Mouse (Mus musculus) monocyte, adult 5-6 weeks (primary cell): ENCODE data around the gene Mdn1. TPM values are rescaled to one million over a fixed set of nuclear protein-coding genes. Genes with fewer than 3 reads are reported as not detected.

Source experiments
- ATAC-seq: fragments of 153-309, 156-312 bp; replicated peaks from 2 replicates; pipeline ENCODE4 v1.8.0; 2017; ENCODE audit warnings: mild to moderate bottlenecking; ENCODE audit not compliant: low TSS enrichment, insufficient number of reproducible peaks, severe bottlenecking, poor library complexity, low FRiP score
- total RNA-seq: library from RNA; stranded (forward); fragments of 200-1000, 200-491, 200-594 nt; gene quantifications from 3 replicates; pipeline ENCODE4 v1.2.3, GENCODE M21; 2017

Mdn1 gene
- total RNA-seq, 1 experiment from 2014 or later = 23.4 TPM

DNA sequence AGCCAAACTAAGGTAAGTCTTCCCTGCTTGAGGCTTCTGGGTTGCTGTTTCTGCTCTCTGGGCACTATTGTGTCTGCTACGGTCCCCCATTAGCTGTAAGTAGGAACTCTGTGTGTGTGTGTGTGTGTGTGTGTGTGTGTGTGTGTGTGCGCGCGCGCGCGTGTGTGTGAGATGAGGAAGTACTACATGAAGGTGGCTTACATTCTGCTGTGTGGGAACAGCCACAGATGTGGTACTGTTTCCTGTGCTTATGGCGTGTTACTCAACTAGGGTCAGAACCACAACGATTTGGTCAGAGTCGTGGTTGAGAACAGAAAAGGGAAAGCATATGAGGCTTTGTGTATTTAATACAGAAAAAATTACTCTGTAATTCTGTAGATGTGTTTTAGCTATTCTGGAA lies 111.1 kb downstream of the Mdn1 start:
- ATAC-seq = peak; percentile 95

DNA sequence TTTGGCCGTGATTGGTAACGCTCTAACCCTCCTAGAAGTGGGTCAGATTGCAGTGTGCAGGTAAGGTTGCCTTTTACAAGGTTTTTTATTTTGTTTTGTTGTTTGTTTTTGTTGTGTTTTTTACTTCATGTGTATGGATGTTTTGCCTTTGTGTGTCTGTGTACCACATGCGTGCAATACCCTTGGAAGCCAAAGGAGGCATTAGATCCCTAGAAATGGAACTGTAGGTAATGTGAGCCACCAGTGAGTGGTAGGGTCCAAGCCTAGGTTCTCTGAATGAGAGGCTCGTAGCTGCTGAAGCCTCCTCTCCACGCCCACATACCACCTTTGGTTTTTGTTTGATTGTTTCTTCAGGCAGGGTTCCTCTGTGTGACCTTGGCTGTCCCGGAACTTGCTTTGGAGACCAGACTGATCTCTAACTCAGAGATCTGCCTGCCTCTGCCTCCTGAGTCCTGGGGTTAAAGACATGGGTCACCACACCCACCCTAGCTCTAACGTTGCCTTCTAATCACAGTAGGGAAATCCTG lies 113.4 kb downstream of the Mdn1 start:
- no peak for ATAC-seq

DNA sequence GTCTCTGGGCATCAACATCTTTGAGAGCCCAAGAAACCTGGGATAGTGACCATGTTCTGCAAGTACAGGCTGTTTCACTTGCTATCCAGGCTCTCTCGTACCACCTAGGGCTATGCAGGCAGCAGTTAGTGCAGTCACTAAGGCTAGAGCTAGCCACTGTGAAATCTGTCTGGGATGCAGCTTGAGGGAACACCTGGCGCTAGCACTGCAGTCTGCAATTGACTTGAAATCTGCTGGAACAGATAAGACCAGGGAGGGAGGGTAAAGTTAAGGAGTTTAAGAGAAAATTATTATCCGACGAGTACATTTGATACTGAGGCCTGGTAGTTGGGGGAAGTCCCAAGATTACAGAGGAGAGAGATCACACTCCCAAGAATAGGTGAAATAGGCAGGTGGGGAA lies 123.1 kb downstream of the Mdn1 start:
- no peak for ATAC-seq

DNA sequence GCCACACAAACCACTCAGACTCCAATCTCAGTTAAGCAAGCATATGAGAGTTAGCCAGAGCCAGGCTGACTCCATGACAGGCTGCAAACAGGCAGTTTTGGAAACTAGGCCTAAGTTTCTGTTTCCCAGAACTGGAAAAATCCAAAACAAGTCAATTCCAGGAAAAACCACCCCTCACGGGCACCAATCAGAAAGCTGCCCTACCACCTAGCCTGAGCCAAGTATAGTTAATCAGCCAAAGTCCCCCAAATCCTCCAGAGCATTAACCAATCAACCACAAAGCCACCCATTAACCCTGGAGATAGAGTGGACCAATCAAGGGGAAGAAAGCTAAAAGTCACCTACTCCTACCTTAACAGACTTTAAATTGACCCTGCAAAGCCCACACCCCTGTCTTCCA lies 130.2 kb downstream of the Mdn1 start:
- ATAC-seq = no peak

DNA sequence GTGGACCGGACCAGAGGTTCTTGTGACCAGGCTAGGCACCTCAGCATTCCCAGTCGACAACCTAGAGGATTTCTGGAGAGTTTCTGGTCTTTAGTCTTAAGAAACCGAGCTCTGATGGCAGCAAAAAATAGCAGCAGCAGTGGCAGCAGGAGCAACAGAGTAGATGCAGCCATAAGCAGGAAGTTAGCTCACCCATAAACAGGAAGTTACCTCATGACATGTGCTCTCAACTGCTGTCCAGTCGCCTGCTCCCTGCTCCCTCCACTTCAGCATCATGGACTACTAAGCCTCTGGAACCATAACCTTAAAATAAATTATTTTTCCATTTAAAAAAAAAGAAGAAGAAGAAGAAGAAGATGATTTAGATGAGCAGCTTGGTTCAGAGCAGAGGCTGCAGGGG lies 132.1 kb downstream of the Mdn1 start:
- ATAC-seq = no peak

DNA sequence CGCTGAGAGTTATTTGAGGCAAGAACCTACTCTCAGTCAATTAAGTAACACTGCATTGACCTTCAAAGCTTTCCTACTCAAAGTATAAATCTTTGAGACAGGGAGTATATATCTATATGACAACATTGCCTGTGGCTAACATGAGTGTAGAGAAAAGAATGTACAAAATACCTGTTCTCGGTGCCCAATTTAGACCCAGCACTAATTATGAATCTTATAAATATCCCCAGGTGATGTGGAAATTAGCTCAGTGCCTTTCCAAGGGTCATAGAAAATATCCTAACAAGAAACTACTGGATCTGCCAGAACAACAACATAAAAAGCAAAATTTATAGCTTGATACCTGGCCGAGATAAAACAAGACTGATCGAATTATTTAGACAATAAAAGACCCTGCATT lies 142.1 kb downstream of the Mdn1 start:
- no peak for ATAC-seq

DNA sequence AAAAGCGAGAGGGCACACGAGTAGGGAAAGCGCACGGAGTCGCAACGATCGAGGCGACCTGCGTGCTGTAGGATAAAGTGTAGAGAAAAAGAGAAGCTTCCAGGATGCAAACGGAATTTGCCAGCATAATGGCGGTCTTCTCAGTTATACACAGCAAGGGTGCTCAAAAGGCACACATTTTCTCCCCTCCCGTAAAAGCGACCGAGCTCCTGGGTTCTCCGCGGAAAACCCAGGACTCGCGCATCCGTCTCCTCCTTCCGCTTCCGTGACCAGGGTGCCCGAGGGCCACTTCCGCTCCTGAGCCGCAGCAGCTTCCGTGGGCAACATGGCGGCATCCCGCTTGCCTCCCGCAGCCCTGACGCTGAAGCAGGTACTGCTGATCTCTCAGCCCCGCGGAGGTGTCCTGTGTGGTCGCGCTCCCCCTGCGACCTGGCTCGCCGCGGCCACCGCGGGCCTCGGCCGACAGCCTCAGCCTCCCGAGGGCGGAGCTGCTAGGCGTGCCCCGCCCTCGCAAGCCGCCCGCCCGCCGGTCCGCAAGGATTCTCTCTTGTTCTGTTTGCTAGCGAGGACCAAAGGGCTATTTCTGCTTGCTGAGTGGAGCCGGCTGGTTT lies 143.2 kb downstream of the Mdn1 start, which contains the start of gene Lyrm2:
Gene Lyrm2 (plus strand): TSS at position 288 of the 611 bp plus-strand sequence.
- peak; percentile 98 for ATAC-seq

DNA sequence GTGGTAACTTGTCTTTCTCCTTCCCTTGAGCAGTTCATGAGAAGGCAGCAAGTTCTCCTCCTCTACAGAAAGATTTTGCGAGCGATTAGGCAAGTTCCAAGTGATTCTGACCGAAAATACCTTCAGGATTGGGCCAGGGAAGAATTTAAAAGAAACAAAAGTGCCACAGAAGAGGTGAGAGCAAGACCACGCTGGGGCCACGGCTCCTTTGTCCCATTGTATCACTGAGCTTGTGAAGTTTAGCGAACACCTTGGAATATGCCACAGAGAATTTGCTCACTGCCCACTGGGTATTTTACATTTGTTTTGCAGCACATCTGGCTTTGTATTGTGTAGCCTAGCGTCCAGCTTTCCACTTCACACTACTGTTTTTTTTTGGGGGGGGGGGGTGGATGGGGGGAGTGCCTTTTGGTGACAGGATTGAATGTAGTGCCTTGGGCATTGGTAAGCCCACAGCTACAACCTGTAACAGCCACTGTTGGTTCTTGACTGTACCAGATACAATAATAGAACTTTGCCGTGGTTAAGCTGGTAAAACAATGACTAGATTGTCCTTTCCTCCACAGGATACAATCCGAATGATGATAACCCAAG lies 143.8 kb downstream of the Mdn1 start:
- ATAC-seq = no peak

DNA sequence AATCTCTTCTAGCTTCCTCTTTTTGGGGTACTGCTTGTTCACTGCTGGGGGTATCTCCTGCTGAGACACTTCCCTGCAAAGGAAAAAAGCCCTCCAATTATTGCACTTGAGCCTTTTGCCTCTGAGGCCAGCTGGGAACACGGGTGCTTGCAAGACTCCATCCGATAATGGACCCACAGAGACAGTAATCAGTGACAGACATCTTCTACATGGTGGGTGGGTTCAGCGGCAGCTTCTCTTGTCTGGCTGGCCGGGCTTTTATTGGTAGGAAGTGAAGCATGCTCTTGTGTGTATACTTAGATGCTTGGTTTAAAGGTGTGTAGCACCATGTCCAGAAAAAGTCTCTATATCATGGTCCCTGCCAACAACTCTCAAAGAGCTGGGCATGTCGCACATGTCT lies 160.6 kb downstream of the Mdn1 start:
- no peak for ATAC-seq

DNA sequence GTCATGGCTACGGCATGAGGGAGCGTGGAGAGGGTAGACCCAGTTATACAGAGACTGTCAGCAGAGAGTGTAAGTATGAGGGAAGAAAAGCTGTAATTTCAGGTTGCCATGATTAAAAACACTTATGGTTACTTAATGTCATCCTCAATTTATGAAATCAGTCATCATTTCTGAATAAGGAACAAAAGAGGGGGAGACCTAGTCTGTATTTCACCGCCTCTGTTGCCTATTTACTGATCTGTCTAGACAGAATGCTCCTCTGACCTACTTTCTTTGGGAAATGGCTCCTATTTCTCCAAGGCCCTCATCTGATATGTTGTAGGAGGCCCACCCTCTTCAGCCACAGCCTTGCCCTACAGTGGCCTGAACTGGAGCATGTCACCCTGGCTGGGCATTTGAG lies 163.8 kb downstream of the Mdn1 start:
- no peak for ATAC-seq

DNA sequence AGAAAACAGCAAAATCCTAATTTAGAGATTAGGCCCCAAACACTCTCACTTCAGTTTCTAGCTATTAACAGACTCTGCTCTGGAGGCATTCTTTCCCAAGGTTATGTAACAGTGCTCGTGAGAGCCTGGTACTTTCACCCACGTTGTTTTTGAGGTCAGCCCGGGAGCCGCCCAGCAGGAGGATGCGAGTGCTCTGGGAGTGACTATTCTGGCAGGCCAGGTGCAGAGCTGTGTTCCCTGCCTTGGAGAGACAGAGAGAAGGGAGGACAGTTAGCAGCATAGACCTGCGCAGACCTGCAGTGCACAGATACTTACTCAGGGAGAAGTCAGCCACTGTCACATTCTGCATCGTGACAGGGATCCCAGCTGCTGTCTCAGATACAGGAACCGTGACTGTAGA lies 167.3 kb downstream of the Mdn1 start:
- no peak for ATAC-seq

Other genes with a start within 250 kb of the Mdn1 start
- gene Gja10, start 54.4 kb upstream of the Mdn1 start, total RNA-seq = 0.29 TPM in 1 of 3 replicates, not detected in the others
- 39.7 to 46.2 TPM (median 40.0 TPM) in 3 replicates for gene Casp8ap2, start 41.7 kb upstream of the Mdn1 start, total RNA-seq
- gene Lyrm2, start 143.1 kb downstream of the Mdn1 start, total RNA-seq = 65.1 to 76.3 TPM (median 70.7 TPM) in 3 replicates